Mouse (Mus musculus) spleen, postnatal 14 days (tissue): ENCODE results near the gene Lman2l.

Experiments used
- DNase-seq, 2 experiments: peaks; one replicate each; pipeline ENCODE4 v3.0.0; 2021 to 2022; ENCODE audit warnings: low spot score in 2 of 2

Lman2l gene

DNA sequence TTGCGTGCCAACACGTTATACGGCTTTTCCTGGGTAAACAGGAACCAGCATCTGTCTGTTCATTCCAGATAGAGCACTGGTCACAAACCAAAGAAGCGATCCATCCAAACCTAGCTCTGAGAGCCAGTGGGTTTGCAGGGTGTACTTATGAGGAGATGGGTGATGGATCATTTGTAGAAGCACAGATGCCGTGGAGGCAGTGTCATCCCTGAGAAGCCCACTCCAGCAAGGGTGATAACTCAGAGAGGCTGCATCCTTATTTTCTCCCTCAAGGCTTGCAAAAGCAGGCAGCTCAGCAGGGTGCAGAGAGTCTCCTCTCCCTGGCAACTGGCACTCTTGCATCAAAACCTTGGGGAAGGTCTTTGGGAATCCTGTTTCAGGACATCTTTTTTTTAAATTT, 13.1 kb upstream of the Lman2l start:
- DNase-seq, result no peak

DNA sequence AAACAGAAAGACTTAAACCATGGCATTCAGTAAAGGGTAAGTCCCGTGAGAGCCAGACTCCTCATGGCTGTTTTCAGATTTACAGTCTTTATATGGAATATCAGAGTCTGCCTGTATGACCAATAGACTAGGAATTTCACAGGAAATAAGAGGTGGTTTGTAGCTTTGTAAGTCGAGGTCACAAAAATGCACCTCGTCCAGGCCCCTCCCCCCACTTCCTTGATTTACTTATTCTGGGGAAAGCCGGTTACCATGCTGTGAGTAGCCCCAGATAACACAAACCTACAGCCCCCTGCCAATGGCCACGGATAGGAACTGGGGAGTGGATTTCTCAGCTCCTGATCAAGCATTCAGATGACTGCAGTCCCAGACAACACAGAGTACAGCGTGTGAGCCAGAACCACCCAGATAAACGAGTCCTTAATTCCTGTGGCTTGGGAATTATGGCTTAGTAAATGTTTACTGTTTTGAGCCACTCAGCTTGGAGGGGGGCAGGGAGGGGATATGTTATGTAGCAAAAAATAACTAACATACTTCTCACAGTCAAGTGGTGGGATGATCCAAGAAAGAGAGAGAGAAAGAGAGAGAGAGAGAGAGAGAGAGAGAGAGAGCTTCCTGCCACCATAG, 12.4 kb upstream of the Lman2l start:
- no peak for DNase-seq

DNA sequence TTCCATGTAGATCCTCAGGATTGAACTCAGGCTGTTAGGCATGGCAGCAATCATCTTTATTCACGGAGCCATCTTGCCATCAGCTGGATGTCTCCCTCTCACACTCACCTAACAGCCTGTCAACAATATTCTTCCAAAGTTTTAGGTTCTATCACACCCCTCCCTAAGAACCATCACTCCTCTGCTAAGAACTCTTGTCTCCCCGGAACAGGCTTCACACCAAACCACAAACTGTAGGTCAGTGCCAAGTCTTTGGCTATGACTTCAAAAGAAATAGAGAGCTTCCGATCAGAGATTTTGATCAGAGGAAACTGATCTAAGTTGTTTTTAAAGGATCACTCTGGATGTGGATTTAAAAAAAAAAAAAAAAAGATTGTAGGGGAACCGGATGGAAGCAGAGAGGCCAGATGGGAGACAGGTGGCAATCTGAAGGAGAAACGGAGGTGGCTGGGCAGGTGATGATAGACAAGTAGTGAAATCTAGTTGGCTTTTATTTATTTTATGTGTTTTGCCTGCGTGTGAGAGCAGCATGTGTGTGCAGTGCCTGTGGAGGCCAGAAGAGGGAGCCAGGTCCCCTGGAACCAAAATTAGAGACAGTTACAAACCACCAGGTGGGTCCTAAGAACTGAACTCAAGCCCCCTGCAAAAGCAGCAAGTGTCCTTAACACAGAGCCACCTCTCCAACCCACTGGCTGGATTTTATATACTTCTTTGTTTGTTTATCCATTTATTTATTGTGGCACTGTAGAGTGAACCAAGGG, 9.2 kb upstream of the Lman2l start:
- DNase-seq, result no peak

DNA sequence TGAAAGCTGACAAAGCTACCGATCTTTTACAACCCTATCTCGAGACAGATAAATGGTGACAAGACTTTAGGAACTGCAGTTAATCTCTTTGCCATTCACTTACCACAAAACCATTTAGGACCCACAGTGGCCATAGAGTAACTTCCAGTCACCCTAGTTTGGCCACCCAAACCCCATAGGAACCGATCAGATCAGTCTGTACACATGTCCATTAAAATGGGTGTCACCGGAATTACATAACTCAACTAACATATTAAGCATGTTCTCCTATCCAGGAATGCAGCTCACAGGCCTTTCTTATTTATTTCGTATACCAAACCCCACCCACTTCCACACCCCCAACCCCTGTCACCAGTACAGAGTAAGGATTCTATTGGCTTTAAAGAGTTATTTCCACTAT, 1.8 kb upstream of the Lman2l start:
- no peak for DNase-seq

DNA sequence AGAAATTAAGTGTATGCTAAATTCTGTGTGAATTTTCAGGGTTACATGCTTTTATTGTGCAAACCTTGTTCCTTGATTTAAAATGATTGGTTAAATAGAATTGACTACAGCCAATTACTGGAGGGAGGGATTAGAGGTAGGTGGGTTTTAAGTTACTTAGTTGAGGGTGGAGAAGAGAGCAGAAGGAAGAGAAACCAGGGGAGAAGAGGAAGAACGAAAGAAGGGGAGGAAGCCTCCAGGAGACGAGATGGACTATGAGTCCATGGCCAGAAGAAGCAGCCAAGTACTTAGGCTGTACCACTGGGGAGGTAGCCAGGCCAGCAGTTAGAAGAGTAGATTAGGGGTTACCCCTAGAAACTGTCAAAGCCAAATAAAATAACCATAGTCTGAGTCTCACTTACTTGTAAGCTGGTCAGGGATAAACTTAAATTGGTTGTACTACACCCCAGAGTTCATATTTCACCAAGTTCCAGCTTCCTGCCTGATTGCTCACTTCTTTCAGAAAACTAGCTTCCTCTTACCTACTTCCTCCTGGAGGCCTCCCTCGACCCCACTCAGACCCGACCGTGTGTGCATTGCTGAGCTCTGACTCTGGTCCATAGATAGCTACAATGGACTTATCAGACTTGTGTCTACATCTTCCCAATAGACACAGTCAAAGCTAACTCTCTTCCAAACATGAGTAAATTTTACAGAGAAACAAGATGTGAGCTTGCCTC, 1.2 kb upstream of the Lman2l start:
- DNase-seq, result no peak

DNA sequence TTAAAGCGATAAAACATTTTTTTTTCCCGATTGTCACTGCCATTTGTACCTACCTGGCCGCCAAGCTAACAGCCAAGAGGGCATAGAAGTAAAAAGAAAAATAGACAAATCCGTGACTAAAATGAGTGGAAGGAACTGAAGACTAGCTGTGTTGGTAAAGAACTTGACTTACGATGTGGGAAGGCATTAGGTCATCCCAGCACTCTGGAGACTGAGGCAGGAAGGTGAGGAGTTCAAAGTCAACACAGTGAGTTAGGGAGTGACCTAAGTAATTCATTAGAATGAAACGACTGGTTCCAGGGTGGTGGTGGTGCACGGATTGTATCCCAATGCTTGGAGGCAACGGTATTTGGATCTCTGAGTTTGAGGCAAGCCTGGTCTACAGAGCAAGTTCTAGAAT, 437 bp upstream of the Lman2l start:
- no peak for DNase-seq

DNA sequence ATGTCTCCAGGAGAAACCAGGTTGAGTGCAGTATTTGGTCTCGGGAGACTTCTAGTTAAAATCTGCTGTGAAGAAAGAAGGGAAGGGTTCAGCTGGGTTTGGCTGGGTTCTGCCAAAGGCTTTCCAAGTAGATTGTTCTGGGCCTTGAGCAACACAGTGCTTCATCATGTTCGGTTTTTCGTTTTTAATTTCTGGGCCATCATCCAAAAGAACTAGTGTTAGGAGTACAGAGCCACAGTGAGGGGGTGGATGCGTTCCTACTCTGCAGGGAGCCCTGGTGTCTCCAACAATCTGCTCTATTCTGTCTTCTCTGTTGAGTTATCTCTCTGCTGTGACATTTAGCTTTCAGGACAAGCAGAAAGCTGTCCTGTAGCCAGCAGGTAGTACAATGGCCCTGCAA, 4.0 kb downstream of the Lman2l start:
- no peak for DNase-seq

DNA sequence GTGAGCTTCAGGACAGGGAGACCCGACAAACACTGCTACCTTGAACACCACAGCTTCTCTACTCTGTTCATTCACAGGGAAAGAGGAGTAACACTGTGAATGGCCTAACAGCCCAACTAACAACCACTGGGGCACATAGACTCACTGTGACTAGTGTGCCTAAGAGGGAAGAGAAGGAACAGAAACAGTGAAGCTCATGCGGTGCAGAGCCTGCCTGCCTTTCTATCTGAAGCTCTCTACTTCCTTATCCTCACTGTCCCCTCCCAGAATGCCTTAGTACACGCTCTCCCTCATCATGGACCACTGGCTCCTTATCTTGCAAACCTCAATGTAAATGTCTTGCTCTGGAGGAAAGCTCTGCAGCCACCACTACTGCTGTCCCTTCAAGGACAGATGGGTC, 7.8 kb downstream of the Lman2l start:
- DNase-seq, result no peak

DNA sequence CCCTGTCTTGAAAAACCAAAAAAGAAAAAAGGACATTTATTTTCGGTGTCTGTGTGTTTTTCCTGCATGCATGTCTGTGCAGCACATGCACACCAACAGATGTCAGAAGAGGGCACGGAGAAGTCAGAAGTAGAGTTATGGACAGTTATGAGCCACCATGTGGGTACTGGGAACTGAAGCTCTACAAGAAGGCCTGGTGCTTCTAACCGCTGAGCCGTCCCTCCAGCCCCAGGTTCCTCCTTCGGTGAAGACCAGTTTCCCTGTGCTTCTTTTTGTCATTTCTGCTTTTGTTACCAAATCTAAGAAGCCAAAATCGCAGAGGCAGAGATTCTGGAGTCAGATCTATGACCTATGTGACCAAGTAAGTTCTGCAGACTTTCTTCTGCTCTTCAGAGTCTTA, 8.6 kb downstream of the Lman2l start:
- DNase-seq, result no peak

DNA sequence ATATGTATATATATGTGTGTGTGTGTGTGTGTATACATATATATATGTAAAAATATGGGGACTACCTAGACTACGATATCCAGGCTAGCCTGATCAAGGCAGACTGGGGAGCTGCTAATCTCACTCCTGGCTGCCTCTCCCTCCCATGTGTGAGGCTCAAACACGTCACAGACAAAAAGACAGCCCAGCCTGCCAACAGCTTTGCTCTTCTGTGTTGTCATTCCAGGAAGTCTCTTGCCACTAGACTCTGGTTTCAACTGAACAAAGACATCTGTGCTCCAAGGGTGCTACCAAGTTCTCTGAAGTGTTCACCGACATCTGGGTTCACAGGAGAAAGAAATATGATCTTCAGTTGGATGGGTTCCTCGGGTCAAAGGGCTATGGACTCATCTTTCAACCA, 10.0 kb downstream of the Lman2l start:
- no peak for DNase-seq

DNA sequence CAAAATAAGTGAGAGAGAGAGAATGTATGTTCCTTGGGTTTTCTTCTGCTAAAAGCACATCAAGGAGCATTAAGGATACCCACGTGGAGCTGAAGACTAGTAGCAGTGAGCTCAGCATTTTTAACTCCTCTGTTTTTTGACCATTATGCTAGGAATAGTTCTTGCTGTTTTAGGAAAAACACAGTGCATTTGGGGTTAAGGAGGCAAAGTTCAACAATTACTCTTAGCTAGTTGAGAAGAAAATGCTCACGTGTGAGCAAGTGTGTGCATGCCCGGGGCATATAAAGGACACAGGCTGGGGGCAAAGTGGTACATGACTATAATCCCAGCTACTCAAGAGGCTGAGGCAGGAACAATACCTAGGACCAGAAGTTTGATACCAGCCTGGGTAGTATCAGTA, 11.5 kb downstream of the Lman2l start:
- no peak for DNase-seq

DNA sequence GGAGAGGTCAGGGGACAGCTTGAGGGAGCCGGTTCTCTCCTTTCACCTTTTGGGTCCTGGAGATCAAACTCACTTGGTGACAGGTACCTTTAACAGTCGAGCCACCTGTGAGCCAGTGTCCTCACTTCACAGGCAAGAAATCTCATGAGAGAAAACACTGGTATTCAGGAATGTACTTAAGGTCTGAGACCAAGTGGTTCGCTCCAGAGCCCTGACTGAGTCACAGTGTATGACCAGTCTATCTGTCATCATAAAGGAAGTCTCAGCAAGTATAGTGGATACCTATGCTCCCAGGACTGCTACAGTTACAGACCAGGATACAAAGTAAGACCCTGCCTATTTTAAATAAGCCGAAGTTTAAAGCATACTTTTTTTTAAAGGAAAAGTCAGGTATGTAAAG, 12.1 kb downstream of the Lman2l start:
- no peak for DNase-seq

DNA sequence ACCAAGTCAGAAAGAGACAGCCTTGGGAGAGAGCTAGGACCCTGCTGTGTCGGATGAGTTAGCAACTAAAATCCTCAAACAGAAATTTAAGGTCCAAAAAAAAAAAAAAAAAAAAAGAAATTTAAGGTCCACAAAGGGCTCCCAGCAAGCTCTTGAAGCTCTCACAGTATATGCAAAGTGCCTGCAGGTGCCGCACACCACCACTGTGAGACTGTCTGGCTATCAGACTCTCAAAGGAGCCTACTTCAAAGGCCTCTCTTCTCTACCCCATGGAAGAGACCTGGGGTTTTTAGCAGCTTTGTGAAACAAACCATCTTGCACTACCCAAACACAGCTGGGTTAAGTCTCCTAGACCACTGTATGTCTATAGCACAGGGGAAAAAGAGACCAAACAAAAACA, 15.6 kb downstream of the Lman2l start:
- DNase-seq, result no peak

DNA sequence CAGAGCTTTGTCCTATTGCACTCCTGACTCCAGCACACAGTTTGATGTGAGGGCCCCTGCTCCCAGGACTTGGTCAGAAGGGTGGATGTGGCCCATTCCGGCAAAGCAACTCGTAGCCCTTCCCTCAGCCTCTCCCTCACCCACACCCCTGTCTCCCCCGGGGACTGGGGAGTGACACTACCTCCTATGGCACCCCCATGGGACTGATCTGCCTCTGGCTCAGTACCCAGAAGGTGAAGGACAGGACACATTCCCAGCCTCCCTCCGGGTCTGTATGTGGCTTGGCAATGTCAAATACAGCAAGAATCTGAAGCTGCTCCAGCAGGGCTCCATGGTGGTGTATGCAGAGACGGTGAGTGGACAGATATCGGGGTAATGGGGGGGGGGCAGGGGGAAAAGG, 40.5 kb downstream of the Lman2l start:
- DNase-seq, result no peak

DNA sequence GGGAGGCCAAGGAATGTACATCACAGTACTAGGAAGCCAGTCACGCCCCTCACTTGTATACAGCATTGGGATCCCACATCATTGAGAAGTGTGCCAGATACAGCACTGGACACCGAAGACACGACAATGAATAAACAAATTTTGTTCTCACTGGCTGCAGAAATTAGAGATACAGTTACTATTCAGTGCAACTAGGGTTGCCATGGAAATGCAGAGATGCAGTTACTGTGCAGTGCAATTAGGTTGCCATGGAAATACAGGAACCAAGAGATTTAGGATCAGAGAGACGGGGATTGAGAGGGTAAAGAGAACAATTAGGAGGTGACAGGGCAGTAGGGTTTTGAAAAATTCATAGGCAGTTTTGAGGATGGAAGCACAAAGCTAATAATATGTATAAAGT, 43.6 kb downstream of the Lman2l start:
- DNase-seq, result no peak

DNA sequence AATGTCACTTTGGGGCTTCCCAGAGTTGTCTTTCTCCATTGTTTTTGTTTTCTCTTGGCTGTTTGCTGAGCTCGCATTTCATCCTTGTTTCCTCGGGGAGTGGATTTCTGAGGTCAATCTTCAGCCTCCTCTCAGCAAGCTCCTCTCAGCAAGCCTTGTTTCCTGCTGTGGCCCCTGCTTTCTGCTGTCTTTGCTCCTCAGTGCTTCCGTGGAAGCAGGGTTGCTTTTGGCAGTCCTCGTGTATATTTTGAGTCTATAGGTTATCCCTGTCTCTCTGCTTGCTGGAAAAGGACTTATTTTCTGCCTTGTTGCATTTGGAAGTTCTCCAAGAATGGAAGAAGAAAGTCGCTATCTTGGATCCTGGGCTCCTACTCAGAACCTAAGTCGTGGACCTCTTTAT, 48.0 kb downstream of the Lman2l start:
- DNase-seq, result no peak

DNA sequence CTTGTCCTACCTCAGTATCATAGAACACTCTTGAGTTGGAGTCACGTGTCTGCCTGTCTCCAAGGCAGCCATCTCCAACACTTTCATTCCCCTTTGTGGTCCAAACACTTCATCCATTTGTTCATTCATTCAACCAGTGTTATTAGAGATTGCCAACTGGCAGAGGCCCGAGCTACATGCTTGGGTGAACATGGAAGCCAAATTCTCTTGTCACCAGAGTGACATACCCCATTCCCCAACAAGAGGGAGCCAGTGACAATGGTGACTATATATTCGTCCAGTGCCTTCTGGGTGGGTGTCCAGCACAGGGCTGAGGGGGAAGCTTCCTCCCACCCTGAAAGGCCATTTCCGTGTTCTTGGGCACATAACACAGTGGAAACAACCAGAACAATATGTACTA, 65.5 kb downstream of the Lman2l start:
- DNase-seq, result no peak

DNA sequence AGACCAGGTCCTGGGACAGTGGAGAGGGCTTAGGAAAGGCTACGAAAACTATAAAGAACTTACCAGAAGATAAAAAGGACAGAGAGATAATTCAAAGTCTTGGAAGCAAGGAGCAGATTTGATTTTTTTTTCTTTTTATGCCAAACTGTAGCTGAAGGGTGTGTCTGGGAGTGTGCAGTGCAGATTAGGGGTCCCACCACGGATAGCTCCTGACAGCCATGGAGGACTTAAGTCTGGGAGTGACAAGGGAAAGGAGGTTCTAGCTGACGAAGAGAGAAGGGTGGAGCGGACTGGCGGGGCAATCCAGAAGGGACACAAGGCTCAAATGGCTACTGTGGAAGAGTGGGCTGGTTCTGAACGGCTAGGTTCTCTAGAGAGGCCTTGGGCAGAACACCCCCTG, 66.2 kb downstream of the Lman2l start:
- no peak for DNase-seq

DNA sequence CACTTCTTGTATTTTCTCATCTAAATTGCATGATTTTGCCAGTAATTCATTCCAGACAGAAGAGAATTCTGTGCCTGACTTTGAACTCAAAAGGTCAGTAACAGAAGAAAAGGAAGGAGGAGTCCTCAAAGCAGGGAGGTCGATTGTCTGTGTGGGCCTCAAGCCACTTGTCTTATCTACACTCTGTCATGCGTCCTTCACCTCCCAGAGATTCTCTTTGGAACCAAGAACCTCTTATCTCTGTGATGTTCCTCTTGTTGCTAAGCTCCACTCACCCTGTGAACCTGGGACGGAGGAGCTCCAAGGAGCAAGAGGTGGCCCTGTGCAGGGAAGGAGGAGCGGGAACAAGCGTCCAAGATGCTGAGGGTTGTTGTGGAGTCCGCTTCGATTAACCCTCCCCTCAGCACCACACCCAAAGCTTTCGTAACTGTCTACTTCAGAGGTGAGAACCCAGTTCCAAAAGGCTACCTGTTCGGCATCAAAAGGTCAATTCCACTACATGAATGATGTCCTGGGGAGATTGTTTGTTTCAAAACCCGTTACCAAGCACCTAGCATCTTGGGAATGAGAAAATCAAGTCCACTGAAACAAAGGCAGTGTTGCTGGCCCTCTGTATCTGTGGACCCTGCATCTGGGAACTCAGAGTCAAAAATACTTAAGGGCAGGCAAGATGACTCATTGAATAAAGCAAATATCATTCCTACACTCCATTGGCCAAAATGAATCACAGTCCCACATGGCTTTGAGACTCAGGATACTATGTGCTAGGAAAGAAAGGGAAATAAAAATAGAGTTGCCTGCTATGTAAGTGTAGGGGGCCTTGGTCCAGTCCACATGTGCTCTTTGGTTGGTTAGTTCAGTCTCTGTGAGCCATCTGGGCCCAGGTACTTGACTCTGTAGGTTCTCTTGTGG, 72.9 kb downstream of the Lman2l start, which contains the start of gene Fer1l5:
TSS of gene Fer1l5 (plus strand) at position 358 of the 912 bp plus-strand sequence.
- no peak for DNase-seq

DNA sequence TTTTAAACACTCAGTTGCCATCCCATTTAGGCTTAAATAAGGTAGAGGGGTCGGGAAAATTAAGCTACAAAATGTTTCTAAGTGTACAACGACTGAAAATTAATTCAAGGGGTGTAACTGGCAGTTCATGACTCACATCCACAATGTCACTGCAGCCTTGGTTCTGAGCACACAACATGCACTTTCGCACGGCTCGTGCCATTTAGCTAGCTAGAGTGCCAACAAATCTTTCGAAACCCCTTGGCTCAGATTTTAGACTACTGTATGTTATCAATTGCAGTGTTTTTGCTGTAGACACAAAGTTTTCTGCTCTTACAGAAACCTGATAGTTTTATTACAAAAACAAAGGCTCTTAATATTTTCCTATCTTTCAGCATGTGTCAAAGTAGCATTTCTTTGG, 74.2 kb downstream of the Lman2l start:
- no peak for DNase-seq
